Mouse (Mus musculus): Measurements from ENCODE around the gene Wdfy1.

The Wdfy1 gene

GRCm38 (mm10) chr1:79775927-79776458 is at the start of gene Wdfy1, which contains the start of gene Mrpl44:
Gene Wdfy1 (minus strand): TSS chr1:79776143.
Gene Mrpl44 (plus strand): TSS chr1:79776018.
- peak; percentile 96 for DNase-seq

GRCm38 (mm10) chr1:79823951-79824633 is 48.1 kb upstream of the Wdfy1 start:
- DNase-seq = peak; percentile 6

- DNase-seq = peak; percentile 10
Observed at GRCm38 (mm10) chr1:79822806-79823525, 47.0 kb upstream of the Wdfy1 start.

- no peak for DNase-seq
Observed at GRCm38 (mm10) chr1:79819296-79819879, 43.4 kb upstream of the Wdfy1 start.

- DNase-seq = no peak
Observed at GRCm38 (mm10) chr1:79815446-79815845, 39.5 kb upstream of the Wdfy1 start.

GRCm38 (mm10) chr1:79809447-79809846 is 33.5 kb upstream of the Wdfy1 start:
- no peak for DNase-seq

- no peak for DNase-seq
Observed at GRCm38 (mm10) chr1:79806865-79807264, 30.9 kb upstream of the Wdfy1 start.

- no peak for DNase-seq
Observed at GRCm38 (mm10) chr1:79803614-79804013, 27.7 kb upstream of the Wdfy1 start.

GRCm38 (mm10) chr1:79802858-79803427 is 27.0 kb upstream of the Wdfy1 start:
- no peak for DNase-seq

- no peak for DNase-seq
Observed at GRCm38 (mm10) chr1:79797084-79797483, 21.1 kb upstream of the Wdfy1 start.

GRCm38 (mm10) chr1:79786267-79786927 is 10.5 kb upstream of the Wdfy1 start:
- peak; percentile 32 for DNase-seq

- no peak for DNase-seq
Observed at GRCm38 (mm10) chr1:79782433-79782832, 6.5 kb upstream of the Wdfy1 start.

- DNase-seq = no peak
Observed at GRCm38 (mm10) chr1:79778011-79778410, 2.1 kb upstream of the Wdfy1 start.

- no peak for DNase-seq
Observed at GRCm38 (mm10) chr1:79774164-79774780, 1.7 kb downstream of the Wdfy1 start.

GRCm38 (mm10) chr1:79768231-79768630 is 7.7 kb downstream of the Wdfy1 start:
- DNase-seq = no peak

GRCm38 (mm10) chr1:79764483-79764882 is 11.5 kb downstream of the Wdfy1 start:
- no peak for DNase-seq

- no peak for DNase-seq
Observed at GRCm38 (mm10) chr1:79764031-79764430, 11.9 kb downstream of the Wdfy1 start.

- no peak for DNase-seq
Observed at GRCm38 (mm10) chr1:79762282-79763250, 13.4 kb downstream of the Wdfy1 start.

GRCm38 (mm10) chr1:79761917-79762271 is 14.0 kb downstream of the Wdfy1 start:
- no peak for DNase-seq

- peak; percentile 87 for DNase-seq
Observed at GRCm38 (mm10) chr1:79761106-79761916, 14.6 kb downstream of the Wdfy1 start.
